Comparison of ENCODE assay signal across 8 mouse cellular contexts in genomic region chr13:31806890-31807735, GRCm38 (mm10). TPM values are rescaled to one million over a fixed set of nuclear protein-coding genes. Genes with fewer than 3 reads are reported as not detected.
DNase-seq lines count a peak whose midpoint lies in the region; ATAC-seq and TF ChIP-seq lines count a peak whose summit lies in the region.

No protein-coding gene starts in this region.

- H3K4me2 ChIP-seq in forebrain, embryonic 13.5 days: peak overlapping the region; percentile 89

- intact Hi-C loops in heart, adult 2 months (cut with DNase I): loop anchor here (2.0 to 10.0 kb wide), 3 partner anchors 210 to 998 kb away; partner anchors contain the start of genes D930007J09Rik, Gmds and Wrnip1

- TF ChIP-seq POLR2A in heart, adult 2 months (IDR thresholded peaks at IDR 0.05; ENCODE audit: insufficient read depth, low read depth, low read length): no peak

- TF ChIP-seq EP300 in heart, adult 2 months (IDR thresholded peaks at IDR 0.05; ENCODE audit: insufficient read depth, low read depth, low read length): no peak

- peak overlapping the region; percentile 54 for H3K4me3 ChIP-seq in heart, adult 2 months
- H3K4me3 ChIP-seq in forebrain, embryonic 13.5 days: peak overlapping the region; percentile 49

- WGBS in heart, adult 2 months: under 1% methylated on average over 100 of the region's 101 CpGs
- WGBS in forebrain, embryonic 13.5 days: under 1% methylated on average over 87 of the region's 101 CpGs

- H3K36me3 ChIP-seq in heart, adult 2 months (ENCODE audit: control insufficient read depth, insufficient read depth, low read length): no peaks in the 10 kb centered on the region
- H3K36me3 ChIP-seq in forebrain, embryonic 13.5 days (ENCODE audit: poor library complexity, severe bottlenecking): no peaks in the 10 kb centered on the region

- H3K9ac ChIP-seq in heart, adult 2 months (ENCODE audit: low read depth, low read length): peak overlapping the region; percentile 95
- H3K9ac ChIP-seq in forebrain, embryonic 13.5 days: peak overlapping the region; percentile 55

- peaks cover 2% of the 10 kb centered on the region; the same call in 1 of the 2 replicates for H3K4me1 ChIP-seq in heart, adult 2 months (ENCODE audit: control insufficient read depth, insufficient read depth, low read length)
- H3K4me1 ChIP-seq in forebrain, embryonic 13.5 days: peaks cover 44% of the 10 kb centered on the region

- no peaks in the 10 kb centered on the region; the same call in 1 of the 2 replicates for H3K79me2 ChIP-seq in heart, adult 2 months (replicated peaks; ENCODE audit: control insufficient read depth, insufficient read depth, low read length)

- DNase-seq in heart, adult 2 months: peak; percentile 62 to 73
- DNase-seq in heart, adult 8-10 months (ENCODE audit: low spot score): no peak
- DNase-seq in NIH3T3 (ENCODE audit: low read depth): peak; percentile 65
- peak; percentile 40 for DNase-seq in induced T-regulatory cell, adult 2 months (ENCODE audit: low read depth)
- peak; percentile 43 for DNase-seq in urinary bladder, postnatal 25 days (ENCODE audit: low spot score)

- TF ChIP-seq CTCF in heart, adult 2 months (IDR thresholded peaks at IDR 0.05): no peak

- peak overlapping the region; percentile 80 for H3K27ac ChIP-seq in heart, adult 2 months
- H3K27ac ChIP-seq in forebrain, embryonic 13.5 days: peak overlapping the region; percentile 40; the same call in 1 of the 2 replicates

- H3K27me3 ChIP-seq in heart, adult 2 months (ENCODE audit: control insufficient read depth, insufficient read depth, low read length): peaks cover 21% of the 10 kb centered on the region
- H3K27me3 ChIP-seq in forebrain, embryonic 13.5 days: peaks cover 93% of the 10 kb centered on the region

- H3K9me3 ChIP-seq in forebrain, embryonic 13.5 days (replicated peaks): no peaks in the 10 kb centered on the region

- ATAC-seq in forebrain, embryonic 13.5 days: peak; percentile 25; the same call in 1 of the 2 replicates
- ATAC-seq in megakaryocyte-erythroid progenitor cell, adult 5-6 weeks (replicated peaks; ENCODE audit: low FRiP score, low TSS enrichment, poor library complexity, severe bottlenecking): 0 out of 2 replicates have a peak, but pooled peaks have one; percentile 20
- no peak for ATAC-seq in inflammation-experienced regulatory T-cells, adult 6 months

RNA-seq across cellular contexts. Expression of gene Foxc1, which starts 0.7 kb away (rescaled TPM):
- total RNA-seq in heart, adult 2 months (2021): 1 to 10 TPM; 3.8 to 5.8 TPM
- 1.8 and 2.2 TPM in 2 replicates for polyA plus RNA-seq in heart, adult 2 months (2012; rRNA removed)
- 1 to 10 TPM; 4.4 to 6.1 (median 4.9) TPM for total RNA-seq in heart, adult 8-10 months (2022)
- polyA plus RNA-seq in forebrain, embryonic 13.5 days (2015; fragmentation: Nextera tagmentation; extraction: Ambion mirVana): 0.65 and 1.1 TPM in 2 replicates
- not detected in 2 replicates for total RNA-seq in megakaryocyte-erythroid progenitor cell, adult 5-6 weeks (2014; fragmentation: Nextera tagmentation)
- not detected in 2 replicates for total RNA-seq in megakaryocyte-erythroid progenitor cell, adult 5-6 weeks (2017)
- polyA plus RNA-seq in inflammation-experienced regulatory T-cells, adult 6 months (2017; shearing (Covaris generic)): not detected

Comparison
In these comparisons a context has a peak if more than half of its experiments do, and no peak if none do; other contexts are left out.
1. RNA of gene Foxc1, which starts 0.7 kb away (total RNA-seq): 3.8 to 5.8 TPM in heart, adult 2 months and 4.4 to 6.1 TPM in heart, adult 8-10 months; not detected in megakaryocyte-erythroid progenitor cell, adult 5-6 weeks; every median in the first group is over 4 times any median in the second.